13 mouse cellular contexts compared by ENCODE assay signal in the genomic region with DNA sequence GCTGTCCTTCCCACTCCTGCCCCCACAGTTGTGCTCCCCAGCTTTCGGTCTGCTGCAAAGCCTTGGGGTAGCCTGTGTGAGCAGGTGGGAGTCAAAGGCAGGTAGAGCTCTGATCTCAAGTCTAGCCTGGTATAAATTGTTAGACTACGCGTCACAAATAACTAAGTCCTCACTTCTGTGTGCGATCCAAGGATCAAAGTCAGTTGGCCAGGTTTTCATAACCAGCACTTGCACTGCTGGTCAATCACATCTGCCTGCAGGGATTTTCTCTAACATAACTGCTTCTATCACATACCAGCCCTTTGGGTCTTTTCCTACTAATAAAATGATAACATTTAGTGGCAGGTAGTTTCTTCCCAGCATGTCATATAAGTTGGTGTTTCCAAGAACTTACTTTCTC. TPM values are rescaled to one million over a fixed set of nuclear protein-coding genes. Genes with fewer than 3 reads are reported as not detected.
A peak's percentile ranks its signal among the peaks of the same experiment; 100 is the strongest.
DNase-seq lines count a peak whose midpoint lies in the region; ATAC-seq and TF ChIP-seq lines count a peak whose summit lies in the region.
"Had no signal": no experiment of that assay in that cellular context is flagged by ENCODE, and none has a peak within 500 bp of the region (broad histone marks: within the 10 kb centered on the region; RNA-seq: fewer than 3 reads in every experiment).

No protein-coding gene starts in this region.

- no peak overlapping the region for H3K4me2 ChIP-seq in heart, embryonic 11.5 days
- H3K4me2 ChIP-seq in liver, embryonic 12.5 days: no peak overlapping the region
- H3K4me2 ChIP-seq: embryonic facial prominence, embryonic 12.5 days; forebrain, embryonic 13.5 days; forebrain, embryonic 15.5 days had no signal

- H3K79me2 ChIP-seq in heart, adult 2 months (replicated peaks; ENCODE audit: control insufficient read depth, insufficient read depth, low read length): peaks cover 1% of the 10 kb centered on the region; the same call in 1 of the 2 replicates

- 0 out of 2 replicates have a peak overlapping the region, but pooled peaks have one; percentile 0 for H3K9ac ChIP-seq in heart, adult 2 months (ENCODE audit: low read depth, low read length)
- no peak overlapping the region for H3K9ac ChIP-seq in heart, embryonic 11.5 days (ENCODE audit: low read depth, low read length)
- H3K9ac ChIP-seq in liver, embryonic 12.5 days: no peak overlapping the region
- H3K9ac ChIP-seq: embryonic facial prominence, embryonic 12.5 days; forebrain, embryonic 13.5 days; forebrain, embryonic 15.5 days; forebrain, postnatal 0 days had no signal

- intact Hi-C loops in heart, adult 2 months (cut with DNase I): loop anchor here (1.0 to 10.0 kb wide), 2 partner anchors 185 to 204 kb away; no protein-coding TSS in a partner anchor
- intact Hi-C loops in left cerebral cortex, adult 2 months (cut with DNase I): loop anchor here (1.0 to 5.0 kb wide), 4 partner anchors 81 to 201 kb away; partner anchors contain the start of gene Chgb

- peaks cover 7% of the 10 kb centered on the region; the same call in 1 of the 2 replicates for H3K36me3 ChIP-seq in heart, adult 2 months (ENCODE audit: control insufficient read depth, insufficient read depth, low read length)
- H3K36me3 ChIP-seq in heart, embryonic 11.5 days (ENCODE audit: control insufficient read depth, insufficient read depth, low read length): no peaks in the 10 kb centered on the region
- H3K36me3 ChIP-seq in liver, embryonic 12.5 days: no peaks in the 10 kb centered on the region
- H3K36me3 ChIP-seq: embryonic facial prominence, embryonic 10.5 days; embryonic facial prominence, embryonic 12.5 days; forebrain, embryonic 15.5 days had no signal

- H3K9me3 ChIP-seq in heart, embryonic 11.5 days (replicated peaks; ENCODE audit: control insufficient read depth, low read length): no peaks in the 10 kb centered on the region
- no peaks in the 10 kb centered on the region for H3K9me3 ChIP-seq in liver, embryonic 12.5 days (replicated peaks)
- H3K9me3 ChIP-seq: embryonic facial prominence, embryonic 10.5 days; embryonic facial prominence, embryonic 12.5 days; forebrain, embryonic 13.5 days; forebrain, embryonic 15.5 days had no signal

- WGBS in heart, adult 2 months: 76% methylated on average over 4 of the region's 4 CpGs
- WGBS in heart, embryonic 11.5 days (ENCODE audit: insufficient replicate concordance): 92% methylated on average over 4 of the region's 4 CpGs
- 84% methylated on average over 4 of the region's 4 CpGs for WGBS in liver, embryonic 12.5 days (ENCODE audit: insufficient replicate concordance)

- H3K4me3 ChIP-seq in heart, adult 2 months: no peak overlapping the region
- no peak overlapping the region for H3K4me3 ChIP-seq in heart, embryonic 11.5 days (ENCODE audit: low read depth, low read length)
- no peak overlapping the region for H3K4me3 ChIP-seq in left cerebral cortex, adult 2 months
- no peak overlapping the region for H3K4me3 ChIP-seq in liver, embryonic 12.5 days
- no peak overlapping the region for H3K4me3 ChIP-seq in brown adipose tissue, adult 24 weeks (ENCODE audit: insufficient read depth, low read depth, low read length)
- H3K4me3 ChIP-seq: embryonic facial prominence, embryonic 10.5 days; embryonic facial prominence, embryonic 12.5 days; forebrain, embryonic 13.5 days; forebrain, embryonic 15.5 days had no signal

- peak overlapping the region; percentile 37 for H3K27ac ChIP-seq in heart, adult 2 months
- no peak overlapping the region for H3K27ac ChIP-seq in heart, embryonic 11.5 days (ENCODE audit: low read depth, low read length)
- H3K27ac ChIP-seq in left cerebral cortex, adult 2 months: peak overlapping the region; percentile 33
- peak overlapping the region; percentile 25; the same call in 1 of the 2 replicates for H3K27ac ChIP-seq in liver, embryonic 12.5 days
- H3K27ac ChIP-seq in brown adipose tissue, adult 24 weeks (replicated peaks; ENCODE audit: low read depth, low read length): peak overlapping the region; percentile 3; the same call in 1 of the 2 replicates
- H3K27ac ChIP-seq: embryonic facial prominence, embryonic 10.5 days; embryonic facial prominence, embryonic 12.5 days; forebrain, embryonic 13.5 days; forebrain, embryonic 15.5 days had no signal

- H3K4me1 ChIP-seq in heart, adult 2 months (ENCODE audit: control insufficient read depth, insufficient read depth, low read length): peaks cover 15% of the 10 kb centered on the region
- peaks cover 12% of the 10 kb centered on the region; the same call in 1 of the 2 replicates for H3K4me1 ChIP-seq in heart, embryonic 11.5 days (ENCODE audit: control insufficient read depth, insufficient read depth, low read length)
- peaks cover 41% of the 10 kb centered on the region for H3K4me1 ChIP-seq in liver, embryonic 12.5 days
- peaks cover 5% of the 10 kb centered on the region for H3K4me1 ChIP-seq in brown adipose tissue, adult 24 weeks (ENCODE audit: control insufficient read depth, insufficient read depth, insufficient read length, low read length)
- H3K4me1 ChIP-seq: embryonic facial prominence, embryonic 12.5 days; forebrain, embryonic 15.5 days had no signal

- TF ChIP-seq CTCF in heart, adult 2 months (IDR thresholded peaks at IDR 0.05): no peak
- no peak for TF ChIP-seq CTCF in left cerebral cortex, adult 2 months (IDR thresholded peaks at IDR 0.05)

- TF ChIP-seq EP300 in heart, adult 2 months (IDR thresholded peaks at IDR 0.05; ENCODE audit: insufficient read depth, low read depth, low read length): no peak

- TF ChIP-seq POLR2A in heart, adult 2 months (IDR thresholded peaks at IDR 0.05; ENCODE audit: insufficient read depth, low read depth, low read length): no peak

- no peak for DNase-seq in heart, adult 2 months
- no peak for DNase-seq in left cerebral cortex, adult 2 months (ENCODE audit: extremely low spot score in 1 of 2, low spot score in 2 of 2)
- no peak for DNase-seq in left cerebral cortex, adult 9 months (ENCODE audit: low spot score in 2 of 2)
- no peak for DNase-seq in liver
- DNase-seq in neural tube, embryonic 10.5 days (ENCODE audit: extremely low spot score, low spot score): no peak

- ATAC-seq in heart, embryonic 11.5 days (replicated peaks; ENCODE audit: insufficient number of reproducible peaks, low FRiP score, low TSS enrichment): no peak
- no peak for ATAC-seq in liver, embryonic 12.5 days

- H3K27me3 ChIP-seq in heart, adult 2 months (ENCODE audit: control insufficient read depth, insufficient read depth, low read length): no peaks in the 10 kb centered on the region
- no peaks in the 10 kb centered on the region for H3K27me3 ChIP-seq in heart, embryonic 11.5 days (ENCODE audit: control insufficient read depth, insufficient read depth, low read length)
- H3K27me3 ChIP-seq in liver, embryonic 12.5 days (replicated peaks): no peaks in the 10 kb centered on the region; the same call in 1 of the 2 replicates
- H3K27me3 ChIP-seq: embryonic facial prominence, embryonic 12.5 days; forebrain, embryonic 13.5 days; forebrain, embryonic 15.5 days had no signal

RNA-seq across cellular contexts. Expression of gene Shld1, which starts 14.2 kb away (rescaled TPM):
- 10 to 100 TPM; 34.8 to 57.6 TPM for total RNA-seq in heart, adult 2 months (2021)
- polyA plus RNA-seq in heart, adult 2 months (2012; rRNA removed): 37.8 and 50.5 TPM in 2 replicates
- 15.3 and 18.0 TPM in 2 replicates for polyA plus RNA-seq in heart, embryonic 11.5 days (2014; fragmentation: Nextera tagmentation; extraction: Ambion mirVana)
- total RNA-seq in left cerebral cortex, adult 2 months (2021): 10 to 100 TPM in 1 of 2 experiments, 1 to 10 TPM in 1; 9.6 to 10.7 TPM
- polyA plus RNA-seq in liver, embryonic 12.5 days (2016; fragmentation: Nextera tagmentation; extraction: Ambion mirVana): 9.5 and 11.6 TPM in 2 replicates
- polyA plus RNA-seq in brown adipose tissue, adult 24 weeks (2012; ENCODE audit: insufficient read depth, insufficient read length, missing spikeins): 3.6 and 6.7 TPM in 2 replicates
